Mouse (Mus musculus) urinary bladder, adult 2 months (tissue): Measurements from ENCODE around the gene 4930432M17Rik. TPM values are rescaled to one million over a fixed set of nuclear protein-coding genes. Genes with fewer than 3 reads are reported as not detected.

Experiments used
- polyA plus RNA-seq: library from polyadenylated mRNA; depleted of rRNA; stranded (reverse); fragments of >200 nt; gene quantifications from 2 replicates; pipeline ENCODE4 v1.2.3, GENCODE M21; 2012; rRNA removed

Gene 4930432M17Rik
- polyA plus RNA-seq, 1 experiment: not detected

Other genes starting within 250 kb of the 4930432M17Rik start
- gene Cnn3, start 244.3 kb upstream of the 4930432M17Rik start, polyA plus RNA-seq: 427 and 481 TPM in 2 replicates
- gene Slc44a3, start 138.4 kb upstream of the 4930432M17Rik start, polyA plus RNA-seq: 15.7 and 18.8 TPM in 2 replicates
- gene F3, start 52.8 kb downstream of the 4930432M17Rik start, polyA plus RNA-seq: 71.6 and 95.8 TPM in 2 replicates
- gene Abcd3, start 144.5 kb downstream of the 4930432M17Rik start, polyA plus RNA-seq: 35.8 and 63.0 TPM in 2 replicates